Mouse (Mus musculus): ENCODE measurements around the gene Fcgrt. TPM values are rescaled to one million over a fixed set of nuclear protein-coding genes. Genes with fewer than 3 reads are reported as not detected.
A peak's percentile ranks its signal among the peaks of the same experiment; 100 is the strongest.

Fcgrt gene
- polyA plus RNA-seq, 1 experiment from 2014 or later, result 53.8 TPM

GRCm38 (mm10) chr7:45124224-45125143, 20.8 kb upstream of the Fcgrt start, which contains the start of gene Rps11:
Gene Rps11 (minus strand): TSS chr7:45124439.
- no peaks in the 10 kb centered on the region for H3K27me3 ChIP-seq (ENCODE audit: control insufficient read depth, insufficient read depth, low read length)
- H3K4me3 ChIP-seq (ENCODE audit: control insufficient read depth in 1 of 2, insufficient read depth in 1 of 2, low read depth in 1 of 2, low read length in 2 of 2), result peak within 1 kb of the TSS; percentile 81 to 89
- under 1% methylated on average over 59 of the region's 59 CpGs for WGBS
- H3K4me1 ChIP-seq (ENCODE audit: control insufficient read depth in 2 of 2, insufficient read depth in 2 of 2, low read length in 2 of 2), result peaks cover 20 to 36% of the 10 kb centered on the region in 2 experiments
- H3K9me3 ChIP-seq (ENCODE audit: control insufficient read depth, low read length), result no peaks in the 10 kb centered on the region
- peak within 1 kb of the TSS; percentile 85 to 90 for H3K27ac ChIP-seq (replicated peaks in 1 of 2; ENCODE audit: control insufficient read depth in 1 of 2, insufficient read depth in 1 of 2, low read depth in 2 of 2, low read length in 2 of 2)
- H3K4me2 ChIP-seq (ENCODE audit: low read length), result peak within 1 kb of the TSS; percentile 71
- peaks cover 67% of the 10 kb centered on the region for H3K36me3 ChIP-seq (ENCODE audit: control insufficient read depth, insufficient read depth, low read length)
- ATAC-seq (ENCODE audit: insufficient number of reproducible peaks, insufficient read depth, low FRiP score, low read depth), result peak; percentile 81
- peak within 1 kb of the TSS; percentile 99 for H3K9ac ChIP-seq (ENCODE audit: low read length)

- Histone ChIP-seq H3K4me3 (ENCODE audit: control insufficient read depth in 1 of 2, insufficient read depth in 1 of 2, low read depth in 1 of 2, low read length in 2 of 2) (peak overlapping the region; percentile 81 to 89), H3K27ac (replicated peaks in 1 of 2; ENCODE audit: control insufficient read depth in 1 of 2, insufficient read depth in 1 of 2, low read depth in 2 of 2, low read length in 2 of 2) (peak overlapping the region; percentile 81 to 85; a peak in 3 of 4 replicates), H3K9me3 (ENCODE audit: control insufficient read depth, low read length) (no peaks in the 10 kb centered on the region), H3K9ac (ENCODE audit: low read length) (peak overlapping the region; percentile 99), H3K27me3 (ENCODE audit: control insufficient read depth, insufficient read depth, low read length) (no peaks in the 10 kb centered on the region), H3K36me3 (ENCODE audit: control insufficient read depth, insufficient read depth, low read length) (peaks cover 78% of the 10 kb centered on the region), H3K4me1 (ENCODE audit: control insufficient read depth in 2 of 2, insufficient read depth in 2 of 2, low read length in 2 of 2) (peaks cover 19 to 33% of the 10 kb centered on the region in 2 experiments), H3K4me2 (ENCODE audit: low read length) (peak overlapping the region; percentile 71)
- WGBS, result 21% methylated on average over 12 of the region's 12 CpGs
- no peak for ATAC-seq (ENCODE audit: insufficient number of reproducible peaks, insufficient read depth, low FRiP score, low read depth)
Measured at GRCm38 (mm10) chr7:45123186-45123570, 19.5 kb upstream of the Fcgrt start.

DNA sequence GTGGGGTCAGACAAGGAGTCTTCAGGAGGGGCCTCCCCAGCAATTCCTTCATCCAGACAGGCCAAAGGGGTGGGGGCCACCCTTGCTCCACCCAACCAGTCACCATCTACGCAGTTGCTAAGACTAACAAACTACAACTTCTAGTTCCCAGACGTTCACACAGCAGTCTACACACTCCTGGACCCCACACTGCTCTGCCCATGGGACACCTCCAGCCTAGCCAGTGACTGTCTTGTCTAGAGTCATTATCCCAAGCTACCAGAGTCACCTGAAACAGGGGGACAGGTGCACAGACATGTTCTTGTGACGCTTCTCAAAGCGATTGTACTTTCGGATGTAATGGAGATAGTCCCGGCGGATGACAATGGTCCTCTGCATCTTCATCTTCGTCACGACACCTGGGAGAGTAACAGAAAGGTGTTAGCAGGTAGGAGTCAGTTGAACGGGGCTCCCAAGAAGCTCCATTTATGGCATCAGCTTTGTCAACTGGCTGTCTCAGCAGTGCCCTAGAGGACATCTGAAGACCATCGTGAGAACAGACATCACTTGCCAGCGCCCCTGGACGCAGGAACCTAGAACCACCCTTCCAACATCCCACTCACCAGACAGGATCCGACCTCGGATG, 19.0 kb upstream of the Fcgrt start:
- WGBS, result 82% methylated on average over 15 of the region's 15 CpGs
- H3K27me3 ChIP-seq (ENCODE audit: control insufficient read depth, insufficient read depth, low read length), result no peaks in the 10 kb centered on the region
- H3K4me3 ChIP-seq (ENCODE audit: control insufficient read depth in 1 of 2, insufficient read depth in 1 of 2, low read depth in 1 of 2, low read length in 2 of 2), result peak overlapping the region; percentile 81 to 89
- H3K4me2 ChIP-seq (ENCODE audit: low read length), result peak overlapping the region; percentile 71
- peaks cover 83% of the 10 kb centered on the region for H3K36me3 ChIP-seq (ENCODE audit: control insufficient read depth, insufficient read depth, low read length)
- ATAC-seq (ENCODE audit: insufficient number of reproducible peaks, insufficient read depth, low FRiP score, low read depth), result no peak
- peak overlapping the region; percentile 99 for H3K9ac ChIP-seq (ENCODE audit: low read length)
- H3K9me3 ChIP-seq (ENCODE audit: control insufficient read depth, low read length), result no peaks in the 10 kb centered on the region
- peaks cover 20 to 33% of the 10 kb centered on the region in 2 experiments for H3K4me1 ChIP-seq (ENCODE audit: control insufficient read depth in 2 of 2, insufficient read depth in 2 of 2, low read length in 2 of 2)
- 0 out of 4 replicates have a peak overlapping the region, but pooled peaks of 1 of the 2 experiments have one; percentile 85 for H3K27ac ChIP-seq (replicated peaks in 1 of 2; ENCODE audit: control insufficient read depth in 1 of 2, insufficient read depth in 1 of 2, low read depth in 2 of 2, low read length in 2 of 2)

GRCm38 (mm10) chr7:45121966-45122365, 18.3 kb upstream of the Fcgrt start:
- Histone ChIP-seq H3K27me3 (ENCODE audit: control insufficient read depth, insufficient read depth, low read length) (no peaks in the 10 kb centered on the region), H3K4me1 (ENCODE audit: control insufficient read depth in 2 of 2, insufficient read depth in 2 of 2, low read length in 2 of 2) (peaks cover 16 to 27% of the 10 kb centered on the region in 2 experiments), H3K36me3 (ENCODE audit: control insufficient read depth, insufficient read depth, low read length) (peaks cover 77% of the 10 kb centered on the region), H3K4me2 (ENCODE audit: low read length) (peak overlapping the region; percentile 4; the same call in 1 of the 2 replicates), H3K27ac (replicated peaks in 1 of 2; ENCODE audit: control insufficient read depth in 1 of 2, insufficient read depth in 1 of 2, low read depth in 2 of 2, low read length in 2 of 2) (peak overlapping the region in 1 of 2 experiments; percentile 33; a peak in 2 of 4 replicates), H3K9me3 (ENCODE audit: control insufficient read depth, low read length) (no peaks in the 10 kb centered on the region), H3K4me3 (ENCODE audit: control insufficient read depth in 1 of 2, insufficient read depth in 1 of 2, low read depth in 1 of 2, low read length in 2 of 2) (no peak overlapping the region), H3K9ac (ENCODE audit: low read length) (peak overlapping the region; percentile 52)
- ATAC-seq (ENCODE audit: insufficient number of reproducible peaks, insufficient read depth, low FRiP score, low read depth), result no peak

GRCm38 (mm10) chr7:45121404-45121803, 17.8 kb upstream of the Fcgrt start:
- WGBS, result 47% methylated on average over 8 of the region's 8 CpGs
- Histone ChIP-seq H3K4me1 (ENCODE audit: control insufficient read depth in 2 of 2, insufficient read depth in 2 of 2, low read length in 2 of 2) (peaks cover 11 to 21% of the 10 kb centered on the region in 2 experiments), H3K9ac (ENCODE audit: low read length) (peak overlapping the region; percentile 52), H3K36me3 (ENCODE audit: control insufficient read depth, insufficient read depth, low read length) (peaks cover 71% of the 10 kb centered on the region), H3K4me2 (ENCODE audit: low read length) (0 out of 2 replicates have a peak overlapping the region, but pooled peaks have one; percentile 4), H3K27me3 (ENCODE audit: control insufficient read depth, insufficient read depth, low read length) (no peaks in the 10 kb centered on the region), H3K9me3 (ENCODE audit: control insufficient read depth, low read length) (no peaks in the 10 kb centered on the region), H3K27ac (replicated peaks in 1 of 2; ENCODE audit: control insufficient read depth in 1 of 2, insufficient read depth in 1 of 2, low read depth in 2 of 2, low read length in 2 of 2) (peak overlapping the region in 1 of 2 experiments; percentile 33; a peak in 2 of 4 replicates), H3K4me3 (ENCODE audit: control insufficient read depth in 1 of 2, insufficient read depth in 1 of 2, low read depth in 1 of 2, low read length in 2 of 2) (no peak overlapping the region)
- no peak for ATAC-seq (ENCODE audit: insufficient number of reproducible peaks, insufficient read depth, low FRiP score, low read depth)

- 75% methylated on average over 5 of the region's 5 CpGs for WGBS
- Histone ChIP-seq H3K4me3 (ENCODE audit: control insufficient read depth in 1 of 2, insufficient read depth in 1 of 2, low read depth in 1 of 2, low read length in 2 of 2) (no peak overlapping the region), H3K27ac (replicated peaks in 1 of 2; ENCODE audit: control insufficient read depth in 1 of 2, insufficient read depth in 1 of 2, low read depth in 2 of 2, low read length in 2 of 2) (no peak overlapping the region), H3K9me3 (ENCODE audit: control insufficient read depth, low read length) (no peaks in the 10 kb centered on the region), H3K9ac (ENCODE audit: low read length) (no peak overlapping the region), H3K36me3 (ENCODE audit: control insufficient read depth, insufficient read depth, low read length) (peaks cover 58% of the 10 kb centered on the region), H3K4me1 (ENCODE audit: control insufficient read depth in 2 of 2, insufficient read depth in 2 of 2, low read length in 2 of 2) (peaks cover 10 to 21% of the 10 kb centered on the region in 2 experiments), H3K4me2 (ENCODE audit: low read length) (no peak overlapping the region), H3K27me3 (ENCODE audit: control insufficient read depth, insufficient read depth, low read length) (no peaks in the 10 kb centered on the region)
- no peak for ATAC-seq (ENCODE audit: insufficient number of reproducible peaks, insufficient read depth, low FRiP score, low read depth)
Measured at GRCm38 (mm10) chr7:45119780-45120709, 16.4 kb upstream of the Fcgrt start.

- Histone ChIP-seq H3K4me1 (ENCODE audit: control insufficient read depth in 2 of 2, insufficient read depth in 2 of 2, low read length in 2 of 2) (peaks cover 10 to 24% of the 10 kb centered on the region in 2 experiments), H3K27me3 (ENCODE audit: control insufficient read depth, insufficient read depth, low read length) (no peaks in the 10 kb centered on the region), H3K9me3 (ENCODE audit: control insufficient read depth, low read length) (no peaks in the 10 kb centered on the region), H3K4me2 (ENCODE audit: low read length) (no peak overlapping the region), H3K4me3 (ENCODE audit: control insufficient read depth in 1 of 2, insufficient read depth in 1 of 2, low read depth in 1 of 2, low read length in 2 of 2) (no peak overlapping the region), H3K36me3 (ENCODE audit: control insufficient read depth, insufficient read depth, low read length) (peaks cover 54% of the 10 kb centered on the region), H3K9ac (ENCODE audit: low read length) (no peak overlapping the region), H3K27ac (replicated peaks in 1 of 2; ENCODE audit: control insufficient read depth in 1 of 2, insufficient read depth in 1 of 2, low read depth in 2 of 2, low read length in 2 of 2) (no peak overlapping the region)
- WGBS, result 87% methylated on average over 6 of the region's 6 CpGs
- ATAC-seq (ENCODE audit: insufficient number of reproducible peaks, insufficient read depth, low FRiP score, low read depth), result no peak
Measured at GRCm38 (mm10) chr7:45118336-45118735, 14.7 kb upstream of the Fcgrt start.
